Mouse (Mus musculus) left cerebral cortex, postnatal 10 days (tissue): ENCODE results near the gene Aox2. TPM values are rescaled to one million over a fixed set of nuclear protein-coding genes. Genes with fewer than 3 reads are reported as not detected.

Experiments
- DNase-seq, 2 experiments: peaks; one replicate each; pipeline ENCODE4 v3.0.0; 2021 to 2022; ENCODE audit warnings: low spot score in 2 of 2, mixed read lengths in 1 of 2; ENCODE audit errors: extremely low spot score in 1 of 2
- intact Hi-C: fragments of 180-260 bp; cut with DNase I; formaldehyde crosslinking; loops from one replicate; pipeline ENCODE4 v1.15.1; 2025
- total RNA-seq, 2 experiments: library from RNA; stranded (reverse); gene quantifications; 2 replicates each; pipeline ENCODE4 v1.2.3; 2021

Gene Aox2
- total RNA-seq, 2 experiments from 2014 or later, result 0.06 to 0.08 TPM

GRCm38 (mm10) chr1:58422879-58423278, 144.8 kb downstream of the Aox2 start:
- intact Hi-C loops, result no loop called here
- peak in 1 of 2 experiments; percentile 35 for DNase-seq

- DNase-seq, result peak; percentile 95
- intact Hi-C loops, result no loop called here
Measured at GRCm38 (mm10) chr1:58423371-58424248, 145.5 kb downstream of the Aox2 start, which contains the start of gene Clk1. Gene Clk1, minus strand, starts transcription at chr1:58424066.

DNA sequence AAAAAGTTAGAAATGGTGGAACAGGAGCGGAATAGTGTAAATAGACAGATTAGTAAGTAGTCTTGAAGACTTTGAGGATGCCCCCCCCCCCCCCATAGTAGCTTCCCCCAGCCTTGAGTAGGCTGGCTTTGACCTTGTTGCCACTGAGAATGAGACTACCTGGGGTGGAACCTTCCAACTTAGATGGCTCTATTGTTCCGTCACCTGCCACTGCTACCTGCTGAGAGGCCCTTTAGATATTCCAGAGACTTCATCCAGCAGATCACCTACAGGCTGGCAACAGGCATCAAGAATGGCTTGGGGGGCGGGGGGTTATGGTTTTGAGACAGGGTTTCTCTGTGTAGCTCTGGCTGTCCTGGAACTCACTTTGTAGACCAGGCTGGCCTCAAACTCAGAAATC, 146.4 kb downstream of the Aox2 start:
- DNase-seq, result no peak
- intact Hi-C loops, result no loop called here

Other genes starting within 250 kb of the Aox2 start
- 1 to 10 TPM in 1 of 2 experiments, under 1 TPM in 1; 0.97 to 1.1 TPM for gene Aox1, start 248.4 kb upstream of the Aox2 start, total RNA-seq
- 1 to 10 TPM; 2.1 to 2.4 TPM for gene Aox3, start 165.2 kb upstream of the Aox2 start, total RNA-seq
- 10 to 100 TPM; 13.1 to 13.3 TPM for gene Aox4, start 67.9 kb upstream of the Aox2 start, total RNA-seq
- gene Bzw1, start 114.6 kb downstream of the Aox2 start, total RNA-seq, result 100 to 1,000 TPM; 264 to 272 TPM
- 100 to 1,000 TPM in 1 of 2 experiments, 10 to 100 TPM in 1; 98.2 to 104 TPM for gene Clk1, start 145.7 kb downstream of the Aox2 start, total RNA-seq
- 10 to 100 TPM; 19.9 to 20.3 TPM for gene Nif3l1, start 166.8 kb downstream of the Aox2 start, total RNA-seq
- gene Ppil3, start 167.2 kb downstream of the Aox2 start, total RNA-seq, result 10 to 100 TPM; 29.0 to 30.0 TPM
- gene Orc2, start 226.8 kb downstream of the Aox2 start, total RNA-seq, result 10 to 100 TPM; 19.2 to 20.2 TPM